Mouse (Mus musculus): ENCODE results near the gene Ocln.

GRCm38 (mm10) chr13:100581701-100582100 lies 29.2 kb upstream of the Ocln start:
- no peak for TF ChIP-seq CTCF (IDR thresholded peaks at IDR 0.05; ENCODE audit: low read depth)
- no peak for TF ChIP-seq EP300 (IDR thresholded peaks at IDR 0.05; ENCODE audit: low read depth)

All from liver, postnatal 0 days (tissue).